Mouse (Mus musculus) brain, adult 2 months (tissue): ENCODE measurements at regions not wholly inside any gene's neighbourhood (a gene's known extent, or its start where the extent isn't known, plus 50 kb on each side); places are given as distances from the start of the nearest gene placed in this dataset.
"Not testable (repeated sequence)": the region's sequence is repeated elsewhere in the genome, so short reads cannot be mapped to it uniquely, and the experiment has no call there.

Source experiments
- DNase-seq: peaks from one replicate; pipeline ENCODE4 v3.0.0; 2011; ENCODE audit warnings: low read depth, low spot score

- peak; percentile 88 for DNase-seq
Observed at GRCm38 (mm10) chr4:101366905-101367679, 52.0 kb upstream of the Ak4 start.

- no peak for DNase-seq
Observed at GRCm38 (mm10) chr4:101365299-101365698, 53.8 kb upstream of the Ak4 start.

GRCm38 (mm10) chr4:101364716-101365115 lies 54.4 kb upstream of the Ak4 start:
- DNase-seq = no peak

- DNase-seq = not testable (repeated sequence)
Observed at GRCm38 (mm10) chr4:101363231-101363630, 55.8 kb upstream of the Ak4 start.

GRCm38 (mm10) chr4:101361779-101362178 lies 57.3 kb upstream of the Ak4 start:
- no peak for DNase-seq

DNA sequence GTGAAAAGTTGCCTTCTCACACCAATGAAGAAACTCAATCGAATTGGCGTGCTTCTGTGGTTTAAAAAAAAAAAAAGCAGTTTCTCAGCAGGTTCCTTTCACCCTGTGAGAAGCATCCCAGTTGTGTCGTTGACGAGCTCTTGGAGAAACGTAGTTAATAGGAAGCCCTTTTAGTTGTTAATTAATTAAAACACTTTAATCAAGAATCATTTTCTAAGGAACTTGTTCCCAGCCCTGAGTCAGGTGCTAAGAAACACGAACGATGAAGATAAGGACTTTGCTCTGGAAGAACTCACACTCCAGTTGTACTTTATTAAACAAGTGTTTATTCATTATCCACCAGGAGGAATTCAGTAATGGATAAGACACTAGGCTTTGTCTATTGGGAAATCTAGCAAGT lies 58.8 kb upstream of the Ak4 start:
- DNase-seq = no peak

DNA sequence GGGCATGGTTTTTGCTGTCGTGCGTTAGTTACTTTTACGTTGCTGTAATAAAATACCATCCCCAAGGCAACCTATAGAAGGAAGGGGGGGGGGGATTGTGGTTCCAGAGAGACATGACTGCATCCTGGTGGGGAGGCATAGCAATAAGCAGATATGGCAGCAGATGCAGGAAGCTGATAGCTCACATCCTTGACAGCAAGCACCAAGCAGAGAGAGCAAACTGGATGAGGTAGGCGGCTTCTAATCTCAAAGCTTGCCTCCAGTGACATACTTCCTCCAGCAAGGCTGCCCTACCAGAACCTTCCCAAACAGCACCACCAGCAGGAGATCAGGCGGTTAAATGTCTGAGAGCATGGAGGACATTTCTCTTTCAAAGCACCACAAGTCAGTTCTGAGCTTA lies 60.0 kb upstream of the Ak4 start:
- DNase-seq = peak; percentile 41

- DNase-seq = peak; percentile 11
Observed at GRCm38 (mm10) chr4:101358525-101358924, 60.6 kb upstream of the Ak4 start.

- no peak for DNase-seq
Observed at GRCm38 (mm10) chr4:101357923-101358322, 61.2 kb upstream of the Ak4 start.

- DNase-seq = peak; percentile 76
Observed at GRCm38 (mm10) chr4:101356954-101357891, 61.9 kb upstream of the Ak4 start.

DNA sequence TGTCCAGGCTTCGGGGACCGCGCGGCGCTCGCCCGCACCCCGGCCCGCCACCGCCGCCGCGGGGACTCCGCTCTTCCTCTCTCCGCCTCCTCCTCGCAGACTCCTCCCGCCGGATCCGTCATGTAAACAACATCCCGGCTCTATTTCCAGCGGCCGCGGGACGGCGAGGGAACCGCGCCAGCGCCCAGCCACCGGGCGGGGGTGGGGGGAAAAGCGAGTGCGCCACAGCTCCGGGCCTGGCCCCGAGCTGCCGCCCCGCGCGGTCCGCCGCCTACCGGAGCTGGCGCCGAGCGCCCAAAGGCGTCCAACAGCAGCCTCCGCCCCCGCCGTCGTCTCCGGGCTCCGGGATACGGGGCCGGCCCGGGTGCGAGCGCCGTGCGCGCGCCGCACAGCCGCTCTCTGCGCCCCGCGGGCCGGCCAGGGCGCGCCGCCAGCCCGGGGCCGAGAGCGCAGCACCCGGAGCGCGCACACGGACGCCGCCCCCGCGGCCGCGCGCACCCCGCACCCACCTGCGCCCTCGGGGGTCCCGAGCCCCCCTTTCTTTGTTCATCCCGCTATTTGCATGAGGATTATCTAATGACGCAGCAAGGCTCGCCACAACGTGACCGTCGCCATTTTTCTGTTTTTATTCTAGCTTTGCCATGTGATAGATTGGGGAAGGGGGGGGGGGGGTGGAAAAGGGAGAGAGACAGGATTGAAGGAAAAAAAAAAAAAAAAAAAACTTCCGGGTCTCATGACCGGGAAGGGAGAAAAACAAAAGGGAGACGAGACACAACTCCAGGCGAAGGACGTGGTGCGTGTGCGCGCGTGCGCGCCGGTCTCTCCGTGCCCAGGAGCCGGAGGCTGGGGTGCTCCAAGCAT lies 62.8 kb upstream of the Ak4 start:
- peak; percentile 96 for DNase-seq

DNA sequence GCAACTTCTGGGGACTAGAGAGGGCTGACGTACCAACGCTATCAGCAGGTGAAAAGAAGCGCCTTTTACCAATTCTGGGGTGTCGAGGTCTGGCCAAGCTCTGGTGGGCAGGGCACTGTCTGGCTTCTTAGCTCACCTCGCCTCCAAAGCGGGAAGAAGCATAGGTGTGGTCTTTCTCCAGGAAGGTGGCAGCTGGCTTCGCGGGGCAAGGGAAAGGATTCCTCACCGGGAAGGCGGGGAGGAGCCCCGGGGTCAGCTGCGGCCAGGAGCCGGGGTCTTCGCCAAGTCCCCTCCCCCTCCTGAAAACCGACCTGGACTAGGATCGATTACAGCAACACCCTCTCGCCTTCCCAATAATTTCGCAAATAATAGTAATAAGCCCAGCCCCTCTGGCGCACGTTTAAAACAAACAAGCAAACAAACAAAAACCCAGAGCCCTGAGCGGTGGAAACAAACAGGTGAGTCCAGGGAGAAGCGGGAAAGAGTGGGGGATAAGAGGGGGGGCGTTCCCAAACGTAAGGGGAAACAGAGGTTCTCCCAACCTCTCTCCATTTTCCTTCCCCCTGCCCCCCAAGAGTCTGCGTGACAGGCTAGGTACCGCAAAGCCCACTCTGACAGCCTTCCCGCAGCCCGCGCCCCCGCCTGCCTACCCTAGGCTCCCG lies 63.5 kb upstream of the Ak4 start:
- peak; percentile 48 for DNase-seq

DNA sequence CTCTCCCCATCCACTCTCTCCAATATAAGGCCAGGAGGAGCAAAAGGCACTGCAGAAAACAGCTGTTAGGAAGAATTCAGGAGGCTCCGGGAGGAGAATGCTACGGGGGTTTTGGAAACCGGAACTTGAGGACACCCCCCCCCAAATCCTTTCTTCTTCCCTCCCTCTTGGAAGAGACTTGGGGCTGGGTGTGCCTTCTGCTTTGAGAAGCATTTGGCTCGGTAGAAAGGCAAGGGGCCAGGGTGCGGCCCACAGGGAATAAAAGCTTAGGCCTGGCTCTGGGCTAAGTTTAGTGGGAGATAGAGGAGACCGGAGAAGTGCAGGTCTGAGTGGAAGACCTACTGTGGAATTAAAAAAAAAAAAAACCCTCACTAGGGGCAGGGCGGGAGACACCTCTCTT lies 64.1 kb upstream of the Ak4 start:
- DNase-seq = peak; percentile 43

DNA sequence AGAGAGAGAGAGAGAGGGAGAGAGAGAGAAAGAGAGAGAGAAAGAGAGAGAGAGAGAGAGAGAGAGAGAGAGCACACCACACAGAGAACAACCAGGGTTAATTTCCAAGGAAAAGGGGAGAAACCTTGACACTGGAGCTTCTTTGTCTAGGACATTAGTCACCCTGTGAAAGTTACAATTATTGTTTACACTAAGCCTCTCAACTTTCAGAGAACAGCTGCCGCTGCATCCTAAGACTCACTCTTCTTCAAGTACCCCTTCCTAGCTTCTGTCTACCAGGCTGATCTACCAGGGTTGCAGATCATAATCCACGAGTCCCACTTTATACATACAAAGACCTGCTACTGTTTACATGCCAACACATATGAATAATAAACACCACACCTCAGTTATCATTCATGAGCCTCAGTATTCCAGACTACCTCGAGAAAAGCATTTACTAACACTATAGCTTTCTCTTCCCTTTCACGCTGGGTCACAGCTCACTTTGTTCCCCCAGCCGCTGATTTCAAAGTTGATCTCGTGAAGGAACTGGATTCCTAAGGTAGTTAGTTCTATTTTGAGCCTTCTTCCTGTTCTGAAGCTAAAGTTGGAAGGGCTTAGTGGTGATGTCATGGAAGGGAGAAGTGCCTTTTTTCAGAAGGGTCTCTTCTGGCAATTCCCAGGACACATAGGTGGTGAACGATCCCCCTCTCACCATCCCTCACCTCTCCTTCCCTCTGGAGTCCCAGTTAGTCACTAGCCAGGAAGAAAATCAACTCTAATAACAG lies 64.8 kb upstream of the Ak4 start:
- peak; percentile 33 for DNase-seq

GRCm38 (mm10) chr4:101352178-101352577 lies 66.9 kb upstream of the Ak4 start:
- no peak for DNase-seq

DNA sequence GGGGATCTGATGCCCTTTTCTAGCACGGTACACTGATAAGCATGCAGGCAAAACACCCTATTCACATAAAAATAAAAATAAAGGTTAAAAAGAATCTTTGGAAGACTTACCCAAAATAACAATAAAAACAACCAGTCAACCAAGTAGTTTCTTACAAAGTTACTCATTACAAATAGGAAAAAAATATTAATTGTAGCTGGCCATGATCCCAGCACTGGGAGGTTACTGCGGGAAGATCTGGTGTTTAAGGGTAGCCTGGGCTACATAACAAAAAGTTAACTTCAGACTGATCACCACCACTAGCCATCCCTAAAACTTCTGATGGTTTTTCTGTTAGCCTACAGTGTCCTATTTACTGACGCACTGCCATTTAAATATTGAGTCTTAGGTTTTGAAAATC lies 67.4 kb upstream of the Ak4 start:
- no peak for DNase-seq

- no peak for DNase-seq
Observed at GRCm38 (mm10) chr4:101350656-101351055, 68.4 kb upstream of the Ak4 start.

DNA sequence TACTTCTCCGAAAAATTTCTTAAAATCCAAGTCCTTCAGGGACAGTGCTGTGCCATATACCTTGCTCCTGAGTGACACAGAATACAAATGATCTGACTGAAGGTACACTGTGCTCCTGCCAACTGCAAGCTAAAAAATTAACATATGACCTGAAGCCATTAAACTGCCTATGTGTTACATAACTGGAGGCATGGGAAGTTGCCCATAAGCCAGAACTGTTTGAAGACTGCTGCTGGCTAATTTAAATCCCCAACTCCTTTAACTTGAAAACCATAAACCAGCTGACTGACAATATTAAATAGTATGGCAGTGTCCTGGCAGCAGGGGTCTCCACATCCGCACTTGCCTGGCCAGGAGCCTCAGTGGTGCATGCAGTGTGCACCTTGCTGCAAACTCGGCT lies 68.9 kb upstream of the Ak4 start:
- peak; percentile 37 for DNase-seq

- DNase-seq = peak; percentile 85
Observed at GRCm38 (mm10) chr4:101349413-101349812, 69.7 kb upstream of the Ak4 start.

DNA sequence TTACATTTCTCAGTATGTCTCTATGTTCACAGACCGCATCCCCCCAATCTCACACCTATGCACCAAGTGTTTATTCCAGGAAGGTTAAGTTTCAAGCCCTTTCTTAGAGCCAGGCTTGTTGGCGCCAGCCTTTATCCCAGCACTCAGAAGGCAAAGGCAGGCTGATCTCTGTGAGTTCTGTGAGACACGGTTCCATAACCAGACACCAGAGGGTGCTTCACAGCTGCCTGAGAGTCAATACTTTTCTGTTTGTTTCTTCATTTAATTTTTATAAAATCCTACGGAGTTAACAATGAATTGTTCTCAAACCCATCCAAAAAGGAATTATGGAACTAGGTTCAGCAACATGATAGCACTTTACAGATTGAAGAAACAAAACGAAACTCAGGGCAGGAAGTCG lies 71.8 kb upstream of the Ak4 start:
- DNase-seq = peak; percentile 40
